Mouse (Mus musculus) lung, postnatal 0 days (tissue): ENCODE results near the gene Tpd52l2.

ENCODE experiments used
- CTCF ChIP-seq: IDR thresholded peaks from 2 replicates; pipeline ENCODE4 v1.5.1; 2016; ENCODE audit warnings: antibody characterized with exemption, mild to moderate bottlenecking
- EP300 ChIP-seq: IDR thresholded peaks from 2 replicates; pipeline ENCODE4 v1.6.1; 2016; ENCODE audit warnings: antibody characterized with exemption, mild to moderate bottlenecking, control low read depth

DNA sequence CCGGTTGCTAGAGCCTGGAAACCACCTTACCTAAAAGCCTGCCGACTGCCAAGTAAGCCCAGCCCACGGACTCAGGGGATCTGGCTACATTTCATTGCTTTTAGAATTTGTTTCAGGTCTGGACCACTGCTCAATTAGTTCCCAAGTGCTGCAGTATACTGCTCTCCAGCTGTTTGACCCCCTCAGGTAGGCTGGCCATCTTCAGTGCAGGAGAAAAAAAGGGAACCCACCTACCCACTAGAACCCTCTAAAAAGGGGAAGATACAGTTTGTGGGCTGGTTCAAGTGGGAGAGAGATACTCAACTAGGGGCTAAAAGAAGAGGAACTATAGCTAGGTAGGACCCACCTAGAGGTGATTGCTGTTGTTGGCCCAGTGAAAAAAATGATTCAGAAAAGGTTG, 4.7 kb upstream of the Tpd52l2 start:
- TF ChIP-seq CTCF (no peak), EP300 (no peak)
